Mouse (Mus musculus) lung, postnatal 0 days (tissue): ENCODE measurements around the gene Cir1.

Source experiments
- CTCF ChIP-seq: IDR thresholded peaks from 2 replicates; pipeline ENCODE4 v1.5.1; 2016; ENCODE audit warnings: antibody characterized with exemption, mild to moderate bottlenecking
- EP300 ChIP-seq: IDR thresholded peaks from 2 replicates; pipeline ENCODE4 v1.6.1; 2016; ENCODE audit warnings: antibody characterized with exemption, mild to moderate bottlenecking, control low read depth

DNA sequence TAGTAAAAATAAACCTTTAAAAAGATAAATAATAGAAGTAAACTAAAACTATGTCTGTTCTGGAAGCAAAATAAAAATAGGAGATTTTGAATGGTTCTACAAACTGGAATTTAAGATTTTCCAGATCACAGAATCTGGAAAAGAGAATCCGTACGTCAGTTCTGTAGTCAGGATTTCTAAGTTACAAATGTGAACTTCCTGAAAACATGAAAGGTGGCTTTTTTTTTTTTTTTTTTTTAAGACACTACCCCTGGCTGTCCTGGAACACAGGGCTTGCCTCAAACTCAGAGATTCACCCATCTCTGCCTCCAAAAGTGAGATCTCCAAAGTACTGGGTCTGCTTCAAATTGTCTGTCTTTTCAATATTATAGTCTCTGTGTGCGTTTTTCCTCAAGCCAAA, 1.8 kb upstream of the Cir1 start:
- TF ChIP-seq CTCF (no peak), EP300 (no peak)
